Mouse (Mus musculus) heart, embryonic 15.5 days (tissue): ENCODE measurements around the gene Prrc2b. TPM values are rescaled to one million over a fixed set of nuclear protein-coding genes. Genes with fewer than 3 reads are reported as not detected.

Source experiments
- ATAC-seq: fragments of 200-750 bp; cut with Nextera tagmentation; replicated peaks from 2 replicates; pipeline ENCODE4 v1.8.0; 2017; ENCODE audit warnings: low read depth, moderate TSS enrichment; ENCODE audit not compliant: insufficient number of reproducible peaks, insufficient read depth, low FRiP score
- H3K27ac ChIP-seq: fragments of 300-500 bp; sonication (generic); 2 replicates; pipeline ENCODE4 v1.5.1; 2015; ENCODE audit warnings: mild to moderate bottlenecking, inconsistent platforms
- H3K27me3 ChIP-seq: fragments of 300-500 bp; sonication (generic); 2 replicates; pipeline ENCODE4 v1.6.1; 2015; ENCODE audit warnings: inconsistent platforms
- H3K36me3 ChIP-seq: fragments of 300-500 bp; sonication (generic); 2 replicates; pipeline ENCODE4 v1.6.1; 2015; ENCODE audit warnings: mild to moderate bottlenecking, inconsistent platforms
- H3K4me1 ChIP-seq: fragments of 300-500 bp; sonication (generic); replicated peaks from 2 replicates; pipeline ENCODE4 v1.6.1; 2015; ENCODE audit warnings: inconsistent platforms
- H3K4me2 ChIP-seq: fragments of 300-500 bp; sonication (generic); 2 replicates; pipeline ENCODE4 v1.6.1; 2015; ENCODE audit warnings: inconsistent platforms, mild to moderate bottlenecking, moderate library complexity
- H3K4me3 ChIP-seq: fragments of 300-500 bp; sonication (generic); 2 replicates; pipeline ENCODE4 v1.5.1; 2015; ENCODE audit warnings: mild to moderate bottlenecking, inconsistent platforms
- H3K9ac ChIP-seq: fragments of 300-500 bp; sonication (generic); 2 replicates; pipeline ENCODE4 v1.6.1; 2015; ENCODE audit warnings: mild to moderate bottlenecking, inconsistent platforms
- H3K9me3 ChIP-seq: fragments of 300-500 bp; sonication (generic); replicated peaks from 2 replicates; pipeline ENCODE4 v1.6.1; 2016; ENCODE audit warnings: inconsistent platforms
- WGBS: fragments of 180-500 bp; shearing (Covaris S2); methylation state at CpG from one replicate; pipeline ENCODE4 v1.1.7; 2015; ENCODE audit warnings: mixed read lengths; 5-methylcytosine and 5-hydroxymethylcytosine counted together
- polyA plus RNA-seq: library from polyadenylated mRNA; unstranded; fragments of >200 nt; fragmentation: Nextera tagmentation; extraction: Ambion mirVana; gene quantifications from 2 replicates; pipeline ENCODE4 v1.2.1, GENCODE M21; 2015

Gene Prrc2b
- polyA plus RNA-seq, 1 experiment from 2014 or later, result 21.0 TPM

DNA sequence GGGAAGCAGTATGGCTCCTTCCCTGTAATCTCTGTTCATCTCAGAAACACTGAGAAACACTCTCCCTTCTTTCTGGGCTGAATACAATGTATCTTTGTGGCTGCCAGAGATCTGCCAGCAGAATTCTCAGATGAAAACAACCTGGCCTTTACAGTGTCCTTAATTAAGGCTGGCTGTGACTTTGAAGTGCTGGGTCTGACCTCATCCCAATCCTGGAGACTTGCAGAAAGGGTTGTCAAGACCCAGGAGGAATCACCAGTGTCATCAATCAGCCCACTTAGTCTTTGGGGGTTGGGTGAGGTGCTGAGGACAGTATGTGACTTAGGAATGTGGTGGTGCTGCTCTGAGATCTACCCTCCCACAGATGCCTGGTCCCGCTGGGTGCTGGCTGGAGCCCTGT is 102.5 kb downstream of the Prrc2b start:
- Histone ChIP-seq H3K4me1 (no peaks in the 10 kb centered on the region), H3K36me3 (peaks cover 55% of the 10 kb centered on the region), H3K4me2 (no peak overlapping the region), H3K9ac (no peak overlapping the region), H3K9me3 (no peaks in the 10 kb centered on the region), H3K27me3 (no peaks in the 10 kb centered on the region), H3K27ac (no peak overlapping the region), H3K4me3 (no peak overlapping the region)
- ATAC-seq, result no peak
- WGBS, result 80% methylated on average over 1 of the region's 1 CpGs

- Histone ChIP-seq H3K9me3 (no peaks in the 10 kb centered on the region), H3K27me3 (no peaks in the 10 kb centered on the region), H3K4me2 (no peak overlapping the region), H3K4me3 (no peak overlapping the region), H3K4me1 (peaks cover 9% of the 10 kb centered on the region), H3K36me3 (peaks cover 55% of the 10 kb centered on the region), H3K9ac (no peak overlapping the region), H3K27ac (no peak overlapping the region)
- WGBS, result 86% methylated on average over 5 of the region's 5 CpGs
- ATAC-seq, result no peak
Observed at GRCm38 (mm10) chr2:32254563-32254962, 103.7 kb downstream of the Prrc2b start.

- 90% methylated on average over 11 of the region's 11 CpGs for WGBS
- H3K27me3 ChIP-seq, result no peaks in the 10 kb centered on the region
- H3K27ac ChIP-seq, result no peak overlapping the region
- H3K4me2 ChIP-seq, result no peak overlapping the region
- peaks cover 44% of the 10 kb centered on the region for H3K36me3 ChIP-seq
- H3K9ac ChIP-seq, result no peak overlapping the region
- H3K4me1 ChIP-seq, result peaks cover 13% of the 10 kb centered on the region
- no peak overlapping the region for H3K4me3 ChIP-seq
- ATAC-seq, result no peak
- no peaks in the 10 kb centered on the region for H3K9me3 ChIP-seq
Observed at GRCm38 (mm10) chr2:32256273-32256672, 105.4 kb downstream of the Prrc2b start.

DNA sequence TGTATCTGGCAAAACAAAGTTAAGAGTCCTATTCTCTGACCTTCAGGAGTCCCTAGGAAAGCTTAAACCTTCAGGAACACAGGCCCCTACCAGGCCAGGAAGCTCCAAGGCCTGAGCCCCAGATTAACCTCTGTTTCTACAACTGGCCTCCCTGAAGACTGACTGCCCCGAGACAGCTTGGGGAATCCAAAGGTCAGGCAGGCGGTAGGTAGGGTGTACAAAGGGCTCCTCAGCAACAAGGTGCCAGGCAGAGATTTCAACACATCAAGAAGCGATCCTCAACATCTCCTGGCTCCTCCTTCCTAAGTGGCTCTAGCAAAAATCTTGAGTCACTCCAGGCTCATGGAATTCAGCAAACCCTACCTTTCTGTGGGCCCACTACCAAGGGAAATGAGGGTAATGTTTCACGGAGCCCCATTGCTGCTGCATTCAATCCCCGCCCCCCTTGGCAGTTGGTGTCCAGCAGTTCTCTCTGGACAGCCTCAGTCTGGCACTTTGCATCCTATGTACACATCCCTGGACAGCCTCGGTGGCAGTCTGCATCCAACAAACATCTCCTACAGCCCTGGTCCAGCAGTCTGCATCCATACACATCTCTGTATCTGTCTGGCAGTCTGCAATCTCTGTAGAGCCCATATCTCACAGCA is 108.1 kb downstream of the Prrc2b start:
- no peaks in the 10 kb centered on the region for H3K27me3 ChIP-seq
- peak overlapping the region; percentile 64; the same call in 1 of the 2 replicates for H3K27ac ChIP-seq
- peaks cover 13% of the 10 kb centered on the region for H3K4me1 ChIP-seq
- H3K36me3 ChIP-seq, result peaks cover 29% of the 10 kb centered on the region
- no peak for ATAC-seq
- peak overlapping the region; percentile 71 for H3K4me3 ChIP-seq
- H3K9ac ChIP-seq, result peak overlapping the region; percentile 79
- 47% methylated on average over 6 of the region's 6 CpGs for WGBS
- peak overlapping the region; percentile 65 for H3K4me2 ChIP-seq
- no peaks in the 10 kb centered on the region for H3K9me3 ChIP-seq

- under 1% methylated on average over 59 of the region's 59 CpGs for WGBS
- H3K9ac ChIP-seq, result peak within 1 kb of the TSS; percentile 79
- H3K27me3 ChIP-seq, result no peaks in the 10 kb centered on the region
- peak; percentile 83 for ATAC-seq
- H3K36me3 ChIP-seq, result peaks cover 21% of the 10 kb centered on the region
- peaks cover 13% of the 10 kb centered on the region for H3K4me1 ChIP-seq
- peak within 1 kb of the TSS; percentile 71 for H3K4me3 ChIP-seq
- H3K4me2 ChIP-seq, result peak within 1 kb of the TSS; percentile 65
- no peaks in the 10 kb centered on the region for H3K9me3 ChIP-seq
- H3K27ac ChIP-seq, result peak within 1 kb of the TSS; percentile 64
Observed at GRCm38 (mm10) chr2:32259657-32260417, 109.0 kb downstream of the Prrc2b start, which contains the start of gene Uck1. Gene Uck1, minus strand, starts transcription at chr2:32260159.

DNA sequence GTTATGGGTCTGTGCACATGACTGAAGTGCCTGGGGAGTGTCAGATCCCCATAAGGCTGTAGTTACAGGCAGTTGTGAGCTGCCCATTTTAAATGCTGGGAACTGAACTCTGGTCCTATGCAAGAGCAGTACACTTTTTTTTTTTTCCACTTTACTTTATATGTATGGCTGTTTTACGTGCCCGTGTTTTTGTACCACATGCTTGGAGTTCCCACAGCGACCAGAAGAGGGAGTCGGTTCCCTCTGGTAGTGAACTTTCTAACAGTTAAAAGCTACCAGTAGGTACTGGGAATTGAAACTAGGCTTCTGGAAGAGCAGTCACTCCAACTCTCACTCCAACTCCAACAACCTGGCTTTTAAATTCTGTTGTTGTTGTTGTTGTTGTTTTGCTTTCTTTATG is 109.8 kb downstream of the Prrc2b start:
- WGBS, result 23% methylated on average over 4 of the region's 4 CpGs
- H3K9ac ChIP-seq, result no peak overlapping the region
- H3K4me1 ChIP-seq, result peaks cover 13% of the 10 kb centered on the region
- no peaks in the 10 kb centered on the region for H3K9me3 ChIP-seq
- H3K4me2 ChIP-seq, result no peak overlapping the region; the same call in 1 of the 2 replicates
- ATAC-seq, result no peak
- peaks cover 21% of the 10 kb centered on the region for H3K36me3 ChIP-seq
- no peak overlapping the region for H3K27ac ChIP-seq
- H3K4me3 ChIP-seq, result 0 out of 2 replicates have a peak overlapping the region, but pooled peaks have one; percentile 71
- H3K27me3 ChIP-seq, result 0 out of 2 replicates have a peak, but pooled peaks cover 2% of the 10 kb centered on the region

- no peak for ATAC-seq
- Histone ChIP-seq H3K9me3 (no peaks in the 10 kb centered on the region), H3K36me3 (peaks cover 37% of the 10 kb centered on the region), H3K27ac (no peak overlapping the region), H3K27me3 (no peaks in the 10 kb centered on the region), H3K4me2 (no peak overlapping the region), H3K4me3 (no peak overlapping the region), H3K9ac (no peak overlapping the region), H3K4me1 (no peaks in the 10 kb centered on the region)
- WGBS, result 76% methylated on average over 3 of the region's 3 CpGs
Observed at GRCm38 (mm10) chr2:32275823-32276222, 124.9 kb downstream of the Prrc2b start.

GRCm38 (mm10) chr2:32282289-32282688 is 131.4 kb downstream of the Prrc2b start:
- Histone ChIP-seq H3K27ac (0 out of 2 replicates have a peak overlapping the region, but pooled peaks have one; percentile 2), H3K36me3 (peaks cover 66% of the 10 kb centered on the region), H3K9me3 (no peaks in the 10 kb centered on the region), H3K27me3 (no peaks in the 10 kb centered on the region), H3K4me1 (peaks cover 14% of the 10 kb centered on the region), H3K4me2 (no peak overlapping the region), H3K4me3 (no peak overlapping the region), H3K9ac (no peak overlapping the region)
- 78% methylated on average over 2 of the region's 2 CpGs for WGBS
- ATAC-seq, result no peak; the same call in 1 of the 2 replicates

GRCm38 (mm10) chr2:32282727-32283126 is 131.8 kb downstream of the Prrc2b start:
- peaks cover 62% of the 10 kb centered on the region for H3K36me3 ChIP-seq
- no peak overlapping the region for H3K4me2 ChIP-seq
- no peak overlapping the region for H3K9ac ChIP-seq
- ATAC-seq, result no peak
- 0 out of 2 replicates have a peak overlapping the region, but pooled peaks have one; percentile 2 for H3K27ac ChIP-seq
- H3K9me3 ChIP-seq, result no peaks in the 10 kb centered on the region
- 91% methylated on average over 1 of the region's 1 CpGs for WGBS
- peaks cover 14% of the 10 kb centered on the region for H3K4me1 ChIP-seq
- no peak overlapping the region for H3K4me3 ChIP-seq
- H3K27me3 ChIP-seq, result no peaks in the 10 kb centered on the region

GRCm38 (mm10) chr2:32283986-32284385 is 133.1 kb downstream of the Prrc2b start:
- no peak overlapping the region for H3K4me3 ChIP-seq
- no peak overlapping the region for H3K4me2 ChIP-seq
- no peak for ATAC-seq
- H3K27me3 ChIP-seq, result no peaks in the 10 kb centered on the region
- WGBS, result 81% methylated on average over 3 of the region's 3 CpGs
- H3K9ac ChIP-seq, result no peak overlapping the region
- H3K4me1 ChIP-seq, result peaks cover 18% of the 10 kb centered on the region
- no peak overlapping the region for H3K27ac ChIP-seq
- no peaks in the 10 kb centered on the region for H3K9me3 ChIP-seq
- peaks cover 49% of the 10 kb centered on the region for H3K36me3 ChIP-seq
